Mouse (Mus musculus) heart, embryonic 16.5 days (tissue): Measurements from ENCODE around the gene Crip2. TPM values are rescaled to one million over a fixed set of nuclear protein-coding genes. Genes with fewer than 3 reads are reported as not detected.

ENCODE experiments used
- ATAC-seq: fragments of 200-750 bp; cut with Nextera tagmentation; replicated peaks from 2 replicates; pipeline ENCODE4 v1.8.0; 2017; ENCODE audit warnings: moderate number of reproducible peaks; ENCODE audit not compliant: insufficient read depth, low FRiP score; ENCODE audit errors: extremely low read depth
- H3K27ac ChIP-seq: fragments of 300-500 bp; sonication (generic); 2 replicates; pipeline ENCODE4 v1.5.1; 2014; ENCODE audit warnings: mild to moderate bottlenecking, low read length, control low read depth, moderate library complexity
- H3K27me3 ChIP-seq: fragments of 300-500 bp; sonication (generic); 2 replicates; pipeline ENCODE4 v1.6.1; 2014; ENCODE audit warnings: low read length, mixed read lengths; ENCODE audit not compliant: control insufficient read depth, insufficient read depth
- H3K36me3 ChIP-seq: fragments of 300-500 bp; sonication (generic); 2 replicates; pipeline ENCODE4 v1.6.1; 2014; ENCODE audit not compliant: control insufficient read depth, insufficient read depth
- H3K4me1 ChIP-seq: fragments of 300-500 bp; sonication (generic); 2 replicates; pipeline ENCODE4 v1.6.1; 2014; ENCODE audit warnings: low read length, mixed read lengths; ENCODE audit not compliant: control insufficient read depth, insufficient read depth
- H3K4me2 ChIP-seq: fragments of 300-500 bp; sonication (generic); 2 replicates; pipeline ENCODE4 v1.6.1; 2014; ENCODE audit warnings: low read depth, mild to moderate bottlenecking, control low read depth, low read length
- H3K4me3 ChIP-seq: fragments of 300-500 bp; sonication (generic); 2 replicates; pipeline ENCODE4 v1.5.1; 2014; ENCODE audit warnings: mild to moderate bottlenecking, control low read depth, low read length
- H3K9ac ChIP-seq: fragments of 300-500 bp; sonication (generic); 2 replicates; pipeline ENCODE4 v1.6.1; 2014; ENCODE audit warnings: low read length, control low read depth
- H3K9me3 ChIP-seq: fragments of 300-500 bp; sonication (generic); replicated peaks from 2 replicates; pipeline ENCODE4 v1.6.1; 2016; ENCODE audit warnings: low read length; ENCODE audit not compliant: control insufficient read depth
- WGBS: fragments of 180-500 bp; shearing (Covaris S2); extraction: QIAGEN DNeasy Blood & Tissue Kit; methylation state at CpG from one replicate; pipeline ENCODE4 v1.1.7; 2014; 5-methylcytosine and 5-hydroxymethylcytosine counted together
- polyA plus RNA-seq: library from polyadenylated mRNA; unstranded; fragments of >200 nt; fragmentation: Nextera tagmentation; extraction: Ambion mirVana; gene quantifications from 2 replicates; pipeline ENCODE4 v1.2.1, GENCODE M21; 2015

The Crip2 gene
- 1,743 and 2,017 TPM in 2 replicates for polyA plus RNA-seq

GRCm38 (mm10) chr12:113139908-113140615 is at the start of gene Crip2:
Crip2 (plus strand) TSS chr12:113140236.
- ATAC-seq: peak; percentile 79
- Histone ChIP-seq H3K27ac (peak within 1 kb of the TSS; percentile 99), H3K36me3 (peaks cover 36% of the 10 kb centered on the region), H3K27me3 (no peaks in the 10 kb centered on the region), H3K9me3 (no peaks in the 10 kb centered on the region), H3K4me1 (peaks cover 57% of the 10 kb centered on the region), H3K4me2 (peak within 1 kb of the TSS; percentile 79), H3K9ac (peak within 1 kb of the TSS; percentile 97), H3K4me3 (peak within 1 kb of the TSS; percentile 88)
- under 1% methylated on average over 68 of the region's 68 CpGs for WGBS

- H3K4me2 ChIP-seq: no peak overlapping the region
- H3K36me3 ChIP-seq: no peaks in the 10 kb centered on the region
- no peak overlapping the region for H3K4me3 ChIP-seq
- 75% methylated on average over 5 of the region's 5 CpGs for WGBS
- H3K9ac ChIP-seq: no peak overlapping the region
- H3K4me1 ChIP-seq: peaks cover 28% of the 10 kb centered on the region
- H3K9me3 ChIP-seq: no peaks in the 10 kb centered on the region
- H3K27me3 ChIP-seq: no peaks in the 10 kb centered on the region
- ATAC-seq: no peak
- H3K27ac ChIP-seq: no peak overlapping the region
These were observed 43.0 kb upstream of the Crip2 start for GRCm38 (mm10) chr12:113097040-113097439.

- H3K27ac ChIP-seq: peak within 1 kb of the TSS; percentile 83
- WGBS: 1% methylated on average over 35 of the region's 53 CpGs
- ATAC-seq: peak; percentile 63
These were observed 42.2 kb upstream of the Crip2 start, which contains the start of gene Mta1 for GRCm38 (mm10) chr12:113097749-113098281. Mta1 (plus strand) TSS chr12:113098278.

GRCm38 (mm10) chr12:113098530-113099151 is 41.4 kb upstream of the Crip2 start:
- no peaks in the 10 kb centered on the region for H3K27me3 ChIP-seq
- peak overlapping the region; percentile 83 for H3K27ac ChIP-seq
- no peaks in the 10 kb centered on the region for H3K36me3 ChIP-seq
- H3K9me3 ChIP-seq: no peaks in the 10 kb centered on the region
- ATAC-seq: no peak; the same call in 1 of the 2 replicates
- H3K4me2 ChIP-seq: peak overlapping the region; percentile 74
- peaks cover 36% of the 10 kb centered on the region for H3K4me1 ChIP-seq
- H3K9ac ChIP-seq: peak overlapping the region; percentile 98
- WGBS: under 1% methylated on average over 52 of the region's 60 CpGs
- peak overlapping the region; percentile 94 for H3K4me3 ChIP-seq

More at GRCm38 (mm10) chr12:113097749-113098281, 42.2 kb upstream of the Crip2 start, which contains the start of gene Mta1:
- no peaks in the 10 kb centered on the region for H3K27me3 ChIP-seq
- H3K4me3 ChIP-seq: peak within 1 kb of the TSS; percentile 94
- no peaks in the 10 kb centered on the region for H3K36me3 ChIP-seq
- H3K9ac ChIP-seq: peak within 1 kb of the TSS; percentile 98
- H3K4me1 ChIP-seq: peaks cover 33% of the 10 kb centered on the region
- H3K4me2 ChIP-seq: peak within 1 kb of the TSS; percentile 94
- H3K9me3 ChIP-seq: no peaks in the 10 kb centered on the region

- Histone ChIP-seq H3K36me3 (no peaks in the 10 kb centered on the region), H3K4me3 (peak overlapping the region; percentile 94), H3K27me3 (no peaks in the 10 kb centered on the region), H3K27ac (no peak overlapping the region), H3K4me2 (peak overlapping the region; percentile 74), H3K9ac (peak overlapping the region; percentile 98), H3K4me1 (peaks cover 39% of the 10 kb centered on the region), H3K9me3 (no peaks in the 10 kb centered on the region)
- no peak for ATAC-seq
- WGBS: 29% methylated on average over 6 of the region's 6 CpGs
These were observed 40.4 kb upstream of the Crip2 start for GRCm38 (mm10) chr12:113099470-113100237.

- H3K9me3 ChIP-seq: no peaks in the 10 kb centered on the region
- peak overlapping the region; percentile 12; the same call in 1 of the 2 replicates for H3K4me2 ChIP-seq
- no peaks in the 10 kb centered on the region for H3K27me3 ChIP-seq
- peak overlapping the region; percentile 46 for H3K9ac ChIP-seq
- peak overlapping the region; percentile 67 for H3K27ac ChIP-seq
- no peaks in the 10 kb centered on the region for H3K36me3 ChIP-seq
- no peak for ATAC-seq
- peaks cover 39% of the 10 kb centered on the region for H3K4me1 ChIP-seq
- H3K4me3 ChIP-seq: no peak overlapping the region
- WGBS: 59% methylated on average over 5 of the region's 5 CpGs
These were observed 39.5 kb upstream of the Crip2 start for GRCm38 (mm10) chr12:113100448-113101076.

- 0 out of 2 replicates have a peak, but pooled peaks cover 3% of the 10 kb centered on the region for H3K36me3 ChIP-seq
- no peaks in the 10 kb centered on the region for H3K9me3 ChIP-seq
- ATAC-seq: no peak
- WGBS: 74% methylated on average over 9 of the region's 9 CpGs
- peak overlapping the region; percentile 67 for H3K27ac ChIP-seq
- peak overlapping the region; percentile 46 for H3K9ac ChIP-seq
- no peak overlapping the region for H3K4me2 ChIP-seq
- peaks cover 42% of the 10 kb centered on the region for H3K4me1 ChIP-seq
- no peak overlapping the region for H3K4me3 ChIP-seq
- H3K27me3 ChIP-seq: no peaks in the 10 kb centered on the region
These were observed 38.6 kb upstream of the Crip2 start for GRCm38 (mm10) chr12:113101251-113101960.

GRCm38 (mm10) chr12:113102461-113102860 is 37.6 kb upstream of the Crip2 start:
- Histone ChIP-seq H3K9ac (0 out of 2 replicates have a peak overlapping the region, but pooled peaks have one; percentile 15), H3K27me3 (no peaks in the 10 kb centered on the region), H3K4me1 (peaks cover 51% of the 10 kb centered on the region), H3K27ac (no peak overlapping the region), H3K9me3 (no peaks in the 10 kb centered on the region), H3K36me3 (0 out of 2 replicates have a peak, but pooled peaks cover 3% of the 10 kb centered on the region), H3K4me2 (no peak overlapping the region), H3K4me3 (no peak overlapping the region)
- ATAC-seq: no peak
- WGBS: 59% methylated on average over 6 of the region's 6 CpGs
